Mouse (Mus musculus) forebrain, embryonic 14.5 days (tissue): ENCODE measurements around the gene AI597479. TPM values are rescaled to one million over a fixed set of nuclear protein-coding genes. Genes with fewer than 3 reads are reported as not detected.
A peak's percentile ranks its signal among the peaks of the same experiment; 100 is the strongest.

Experiments
- ATAC-seq: fragments of 200-750 bp; cut with Nextera tagmentation; 2 replicates; pipeline ENCODE4 v1.8.0; 2017; ENCODE audit warnings: mild to moderate bottlenecking, moderate library complexity
- DNase-seq: peaks from one replicate; pipeline ENCODE4 v3.0.0-alpha.2; 2015; ENCODE audit warnings: low spot score
- H3K27ac ChIP-seq: fragments of 300-500 bp; sonication (generic); 2 replicates; pipeline ENCODE4 v1.5.1; 2014; ENCODE audit warnings: low read depth, mild to moderate bottlenecking, control low read depth, low read length, moderate library complexity
- H3K27me3 ChIP-seq: fragments of 300-500 bp; sonication (generic); replicated peaks from 2 replicates; pipeline ENCODE4 v1.6.1; 2014; ENCODE audit warnings: low read length, control low read depth, mixed read lengths; ENCODE audit not compliant: control insufficient read depth, insufficient read depth
- H3K36me3 ChIP-seq: fragments of 300-500 bp; sonication (generic); 2 replicates; pipeline ENCODE4 v1.6.1; 2014; ENCODE audit warnings: low read length, control low read depth; ENCODE audit not compliant: control insufficient read depth, insufficient read depth
- H3K4me1 ChIP-seq: fragments of 300-500 bp; sonication (generic); 2 replicates; pipeline ENCODE4 v1.6.1; 2014; ENCODE audit warnings: antibody characterized with exemption, low read length, control low read depth; ENCODE audit not compliant: control insufficient read depth, insufficient read depth
- H3K4me2 ChIP-seq: fragments of 300-500 bp; sonication (generic); 2 replicates; pipeline ENCODE4 v1.6.1; 2014; ENCODE audit warnings: mild to moderate bottlenecking, control low read depth, low read length
- H3K4me3 ChIP-seq: fragments of 300-500 bp; sonication (generic); 2 replicates; pipeline ENCODE4 v1.5.1; 2014; ENCODE audit warnings: low read depth, low read length, control low read depth
- H3K9ac ChIP-seq: fragments of 300-500 bp; sonication (generic); 2 replicates; pipeline ENCODE4 v1.6.1; 2014; ENCODE audit warnings: mild to moderate bottlenecking, low read length, control low read depth, moderate library complexity
- H3K9me3 ChIP-seq: fragments of 300-500 bp; sonication (generic); replicated peaks from 2 replicates; pipeline ENCODE4 v1.6.1; 2016; ENCODE audit warnings: low read length, control low read depth, mixed read lengths; ENCODE audit not compliant: control insufficient read depth
- WGBS: fragments of 180-500 bp; shearing (Covaris S2); extraction: QIAGEN DNeasy Blood & Tissue Kit; methylation state at CpG from one replicate; pipeline ENCODE4 v1.1.7; 2014; 5-methylcytosine and 5-hydroxymethylcytosine counted together
- polyA plus RNA-seq: library from polyadenylated mRNA; unstranded; fragments of >200 nt; fragmentation: Nextera tagmentation; extraction: Ambion mirVana; gene quantifications from 2 replicates; pipeline ENCODE4 v1.2.1, GENCODE M21; 2014

AI597479 gene
- polyA plus RNA-seq, 1 experiment from 2014 or later: 50.4 TPM

DNA sequence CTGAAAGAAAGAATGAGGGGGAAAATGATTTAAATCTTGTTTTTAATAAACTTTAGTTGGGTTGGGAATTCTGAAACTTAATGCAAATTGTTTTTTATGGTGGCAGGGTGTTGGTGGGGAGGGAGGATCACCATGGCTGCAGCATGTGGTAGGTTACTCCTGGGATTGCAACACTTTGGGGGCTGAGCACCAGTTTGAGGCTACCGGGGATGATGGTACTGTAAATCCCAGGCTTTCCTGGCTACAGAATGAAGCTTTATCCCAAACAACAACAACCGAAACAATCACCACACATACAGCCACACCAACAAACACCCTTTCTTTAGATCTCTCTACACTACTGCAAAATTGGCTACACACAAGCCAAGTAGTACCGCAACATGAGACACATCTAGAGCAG is 63.9 kb downstream of the AI597479 start:
- Histone ChIP-seq H3K36me3 (no peaks in the 10 kb centered on the region), H3K27me3 (no peaks in the 10 kb centered on the region), H3K27ac (no peak overlapping the region), H3K4me2 (no peak overlapping the region), H3K4me3 (no peak overlapping the region), H3K4me1 (peaks cover 5% of the 10 kb centered on the region), H3K9ac (no peak overlapping the region), H3K9me3 (no peaks in the 10 kb centered on the region)
- ATAC-seq (no peak), DNase-seq (no peak)
- WGBS: 93% methylated on average over 3 of the region's 3 CpGs

DNA sequence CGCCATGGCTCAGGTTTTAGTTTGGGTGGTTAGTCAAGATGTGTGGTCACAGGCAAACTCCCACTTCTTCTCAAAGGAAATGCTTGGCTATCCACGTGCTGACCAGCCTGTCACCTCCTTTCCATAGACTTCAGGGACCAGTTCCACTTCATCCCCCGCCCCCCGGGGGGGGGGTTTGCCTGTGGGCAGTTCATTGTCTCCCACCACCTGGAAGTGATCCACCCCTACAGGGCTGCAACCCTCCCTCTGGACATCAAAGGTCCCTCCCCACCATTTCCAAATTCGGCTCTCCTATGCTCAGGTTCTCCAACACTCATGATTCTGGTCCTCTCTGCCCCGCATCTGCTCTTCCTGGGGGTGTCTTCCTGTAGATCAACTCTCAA is 64.6 kb downstream of the AI597479 start:
- Histone ChIP-seq H3K4me3 (peak overlapping the region; percentile 65), H3K27ac (no peak overlapping the region), H3K9ac (peak overlapping the region; percentile 78), H3K27me3 (no peaks in the 10 kb centered on the region), H3K36me3 (no peaks in the 10 kb centered on the region), H3K4me2 (peak overlapping the region; percentile 97), H3K4me1 (peaks cover 5% of the 10 kb centered on the region), H3K9me3 (no peaks in the 10 kb centered on the region)
- ATAC-seq (peak; percentile 54), DNase-seq (peak; percentile 9)
- 5% methylated on average over 5 of the region's 6 CpGs for WGBS

DNA sequence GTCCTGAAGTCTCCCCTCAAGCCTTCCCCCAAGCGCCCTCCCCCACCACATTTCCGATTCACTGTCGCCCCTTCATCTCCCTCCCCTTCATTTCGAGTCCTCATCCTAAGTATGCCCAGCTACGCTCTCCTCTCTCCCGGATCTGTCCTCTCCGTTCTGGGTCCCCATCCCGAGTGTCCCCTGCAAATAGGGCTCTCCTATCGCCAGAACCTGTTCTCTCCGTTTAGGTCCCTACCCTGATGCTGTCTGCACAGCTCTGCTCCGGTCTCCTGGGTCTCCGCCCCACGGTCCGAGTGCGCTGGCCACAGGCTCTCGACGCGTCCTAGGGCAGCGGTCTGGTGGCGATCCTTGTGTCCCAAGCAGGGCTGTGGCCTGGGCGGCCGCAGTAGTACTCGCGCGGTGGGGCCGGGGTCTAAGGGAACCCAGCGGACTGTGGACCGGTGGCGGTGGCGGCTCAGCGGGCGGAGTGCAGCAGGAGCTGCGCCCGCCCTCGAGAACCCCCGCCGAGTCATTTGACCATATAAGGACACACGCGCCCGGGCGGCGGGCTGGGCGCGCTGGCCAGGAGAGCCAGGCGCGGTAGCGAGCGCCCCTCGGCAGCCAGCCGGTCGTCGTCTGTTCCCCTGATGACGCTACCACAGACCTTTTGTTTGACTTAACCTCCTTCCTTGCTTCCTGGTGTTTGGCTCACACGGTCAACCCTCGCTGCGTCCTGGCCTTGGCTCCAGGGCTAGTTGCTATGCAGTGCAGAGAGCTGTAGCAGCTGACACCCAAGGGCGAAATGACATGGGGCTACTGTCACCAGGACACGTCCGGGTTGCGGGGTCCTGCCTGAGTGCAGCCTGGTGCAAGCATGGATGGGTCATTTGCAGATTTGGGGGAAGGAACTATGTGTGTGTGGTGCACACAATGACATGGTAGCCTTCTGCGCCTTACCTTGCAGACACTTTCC is 65.2 kb downstream of the AI597479 start:
- H3K27me3 ChIP-seq: no peaks in the 10 kb centered on the region
- H3K36me3 ChIP-seq: no peaks in the 10 kb centered on the region
- DNase-seq: peak; percentile 74
- peak; percentile 88 for ATAC-seq
- H3K9me3 ChIP-seq: no peaks in the 10 kb centered on the region
- 7% methylated on average over 61 of the region's 61 CpGs for WGBS
- H3K9ac ChIP-seq: peak overlapping the region; percentile 78
- H3K27ac ChIP-seq: no peak overlapping the region
- peaks cover 5% of the 10 kb centered on the region for H3K4me1 ChIP-seq
- H3K4me3 ChIP-seq: peak overlapping the region; percentile 65
- H3K4me2 ChIP-seq: peak overlapping the region; percentile 97

DNA sequence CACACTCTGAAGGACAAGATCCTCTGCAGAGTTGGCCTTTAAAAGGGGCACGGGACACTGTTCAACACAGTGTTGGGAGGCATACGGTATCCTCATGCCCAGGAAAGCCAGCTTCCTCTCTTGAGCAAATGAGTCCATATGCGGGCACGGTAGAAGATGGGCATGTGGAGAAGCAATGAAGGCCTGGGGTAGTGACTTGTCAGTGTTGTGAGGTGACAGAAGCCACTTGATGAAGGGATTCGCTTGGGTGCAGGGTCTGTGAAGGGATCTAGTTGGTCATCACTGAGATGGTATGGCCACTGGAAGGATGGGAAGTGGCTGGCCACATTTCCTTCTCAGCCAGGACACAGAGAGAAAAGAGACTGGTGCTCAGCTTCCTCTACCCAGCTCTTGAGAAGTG is 66.1 kb downstream of the AI597479 start:
- H3K9ac ChIP-seq: no peak overlapping the region
- no peak overlapping the region for H3K27ac ChIP-seq
- H3K4me3 ChIP-seq: no peak overlapping the region
- H3K9me3 ChIP-seq: no peaks in the 10 kb centered on the region
- no peaks in the 10 kb centered on the region for H3K27me3 ChIP-seq
- H3K4me2 ChIP-seq: no peak overlapping the region
- no peaks in the 10 kb centered on the region for H3K36me3 ChIP-seq
- DNase-seq (no peak), ATAC-seq (no peak)
- peaks cover 5% of the 10 kb centered on the region for H3K4me1 ChIP-seq
- 91% methylated on average over 5 of the region's 5 CpGs for WGBS

Other genes starting within 250 kb of the AI597479 start
- gene Mrps9, start 247.5 kb upstream of the AI597479 start, polyA plus RNA-seq: 45.4 and 48.0 TPM in 2 replicates
- 27.2 and 27.9 TPM in 2 replicates for gene Gpr45, start 145.8 kb upstream of the AI597479 start, polyA plus RNA-seq
- gene Tgfbrap1, start 73 bp upstream of the AI597479 start, polyA plus RNA-seq: 12.9 and 16.3 TPM in 2 replicates
- gene Fhl2, start 98.3 kb downstream of the AI597479 start, polyA plus RNA-seq: 11.9 and 16.3 TPM in 2 replicates